Mouse (Mus musculus): Measurements from ENCODE around the gene Morn1. TPM values are rescaled to one million over a fixed set of nuclear protein-coding genes. Genes with fewer than 3 reads are reported as not detected.

Gene Morn1
- total and polyA plus RNA-seq, 3 experiments = 3.8 to 8.7 (median 4.0) TPM

GRCm38 (mm10) chr4:155156734-155157133 is 70.4 kb downstream of the Morn1 start:
- Histone ChIP-seq H3K9me3 (replicated peaks; ENCODE audit: low read length) (no peaks in the 10 kb centered on the region), H3K9ac (ENCODE audit: insufficient read depth, low read depth) (no peak overlapping the region), H3K79me2 (replicated peaks; ENCODE audit: control insufficient read depth, extremely low read depth, insufficient read depth, poor library complexity, severe bottlenecking) (peaks cover 14% of the 10 kb centered on the region), H3K27me3 (replicated peaks) (no peaks in the 10 kb centered on the region), H3K4me3 (replicated peaks in 1 of 3; ENCODE audit: low read depth in 2 of 3, low read length in 2 of 3, poor library complexity in 1 of 3) (no peak overlapping the region), H3K4me2 (ENCODE audit: insufficient read depth, low read depth, poor library complexity, severe bottlenecking) (no peak overlapping the region), H3K36me3 (replicated peaks in 1 of 2; ENCODE audit: control insufficient read depth in 1 of 2, insufficient read depth in 1 of 2, low read length in 1 of 2) (peaks cover 55 to 78% of the 10 kb centered on the region in 2 experiments), H3K4me1 (ENCODE audit: control insufficient read depth in 1 of 2, insufficient read depth in 2 of 2) (peaks cover 15 to 59% of the 10 kb centered on the region in 2 experiments), H3K27ac (ENCODE audit: insufficient read depth, low read depth) (no peak overlapping the region)
- in situ Hi-C loops (cut with MboI; ENCODE audit: low pct_ligation_motif_present, low pct_unique_long_range_greater_than_20kb, low sequenced_read_pairs) (no loop called here), dilution Hi-C loops (cut with MboI; ENCODE audit: extremely low pct_ligation_motif_present, extremely low pct_unique_long_range_greater_than_20kb, low sequenced_read_pairs) (no loop called here)
- no peak for DNase-seq (ENCODE audit: extremely low read depth)
- TF ChIP-seq MAFK (IDR thresholded peaks at IDR 0.05; ENCODE audit: insufficient replicate concordance, low read length) (no peak), POLR2AphosphoS2 (IDR thresholded peaks at IDR 0.05; ENCODE audit: low read depth, low read length) (no peak), MAZ (IDR thresholded peaks at IDR 0.05; ENCODE audit: low read depth, low read length) (no peak), IRF4 (IDR thresholded peaks at IDR 0.05; ENCODE audit: low read depth, low read length) (no peak), TCF12 (IDR thresholded peaks at IDR 0.05; ENCODE audit: low read depth, low read length) (no peak), MYC (IDR thresholded peaks at IDR 0.05; ENCODE audit: low read depth, low read length) (no peak), EP300 (IDR thresholded peaks at IDR 0.05; ENCODE audit: low read length) (no peak), MEF2A (IDR thresholded peaks at IDR 0.05; ENCODE audit: borderline replicate concordance, low read depth, low read length) (no peak)

GRCm38 (mm10) chr4:155157871-155158542 is 71.6 kb downstream of the Morn1 start:
- Histone ChIP-seq H3K9me3 (replicated peaks; ENCODE audit: low read length) (no peaks in the 10 kb centered on the region), H3K4me1 (ENCODE audit: control insufficient read depth in 1 of 2, insufficient read depth in 2 of 2) (peaks cover 21 to 64% of the 10 kb centered on the region in 2 experiments), H3K36me3 (replicated peaks in 1 of 2; ENCODE audit: control insufficient read depth in 1 of 2, insufficient read depth in 1 of 2, low read length in 1 of 2) (peaks cover 52 to 66% of the 10 kb centered on the region in 2 experiments), H3K79me2 (replicated peaks; ENCODE audit: control insufficient read depth, extremely low read depth, insufficient read depth, poor library complexity, severe bottlenecking) (peaks cover 14% of the 10 kb centered on the region), H3K27ac (ENCODE audit: insufficient read depth, low read depth) (no peak overlapping the region), H3K4me2 (ENCODE audit: insufficient read depth, low read depth, poor library complexity, severe bottlenecking) (no peak overlapping the region), H3K9ac (ENCODE audit: insufficient read depth, low read depth) (no peak overlapping the region), H3K27me3 (replicated peaks) (no peaks in the 10 kb centered on the region), H3K4me3 (replicated peaks in 1 of 3; ENCODE audit: low read depth in 2 of 3, low read length in 2 of 3, poor library complexity in 1 of 3) (no peak overlapping the region)
- no peak for DNase-seq (ENCODE audit: extremely low read depth)
- dilution Hi-C loops (cut with MboI; ENCODE audit: extremely low pct_ligation_motif_present, extremely low pct_unique_long_range_greater_than_20kb, low sequenced_read_pairs) = no loop called here
- in situ Hi-C loops (cut with MboI; ENCODE audit: low pct_ligation_motif_present, low pct_unique_long_range_greater_than_20kb, low sequenced_read_pairs) = no loop called here
- TF ChIP-seq JUN (IDR thresholded peaks at IDR 0.05; ENCODE audit: insufficient read depth, low read depth, low read length) (no peak), UBTF (IDR thresholded peaks at IDR 0.05; ENCODE audit: low read depth, low read length) (no peak), RCOR1 (conservative IDR thresholded peaks at IDR 0.05; ENCODE audit: low read depth, low read length) (no peak), MXI1 (IDR thresholded peaks at IDR 0.05; ENCODE audit: low read depth, low read length) (no peak), USF1 (IDR thresholded peaks at IDR 0.05; ENCODE audit: low read depth, low read length) (no peak)

All from CH12.LX (cell line).